Mouse (Mus musculus): ENCODE results near the gene Znhit1. TPM values are rescaled to one million over a fixed set of nuclear protein-coding genes. Genes with fewer than 3 reads are reported as not detected.

The Znhit1 gene
- polyA plus RNA-seq, 1 experiment from 2014 or later, result 97.4 TPM

DNA sequence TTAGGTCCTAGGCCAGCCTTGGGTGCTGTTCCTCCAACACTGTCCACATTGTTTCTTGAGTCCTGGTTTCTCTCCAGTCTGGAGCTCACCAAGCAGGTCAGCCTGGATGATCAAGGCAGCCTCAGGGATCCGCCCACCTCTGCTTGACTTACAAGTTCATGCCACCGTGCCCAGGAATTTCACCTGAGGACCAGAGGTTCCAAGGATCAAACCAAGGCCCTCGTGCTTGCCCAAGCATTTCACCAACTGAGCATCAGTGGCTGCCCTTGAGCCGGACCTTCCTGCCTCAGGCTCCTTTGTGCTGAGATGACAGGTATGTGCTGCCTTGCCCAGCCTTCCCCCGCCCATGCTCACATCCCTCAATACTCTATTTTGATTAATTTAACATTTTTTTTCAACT is 50.2 kb downstream of the Znhit1 start:
- DNase-seq (no peak), ATAC-seq (ENCODE audit: insufficient read depth) (no peak)
- TF ChIP-seq CTCF (IDR thresholded peaks at IDR 0.05; ENCODE audit: low read depth), result no peak
- Histone ChIP-seq H3K27ac (ENCODE audit: low read depth) (no peak overlapping the region), H3K9ac (no peak overlapping the region), H3K4me3 (ENCODE audit: low read depth, low read length) (no peak overlapping the region), H3K9me3 (ENCODE audit: low read depth, low read length) (no peaks in the 10 kb centered on the region), H3K36me3 (ENCODE audit: insufficient read depth) (no peaks in the 10 kb centered on the region), H3K4me2 (no peak overlapping the region), H3K4me1 (ENCODE audit: insufficient read depth) (no peaks in the 10 kb centered on the region; the same call in 1 of the 2 replicates), H3K27me3 (ENCODE audit: insufficient read depth, low read length) (no peaks in the 10 kb centered on the region)
- 82% methylated on average over 5 of the region's 5 CpGs for WGBS

DNA sequence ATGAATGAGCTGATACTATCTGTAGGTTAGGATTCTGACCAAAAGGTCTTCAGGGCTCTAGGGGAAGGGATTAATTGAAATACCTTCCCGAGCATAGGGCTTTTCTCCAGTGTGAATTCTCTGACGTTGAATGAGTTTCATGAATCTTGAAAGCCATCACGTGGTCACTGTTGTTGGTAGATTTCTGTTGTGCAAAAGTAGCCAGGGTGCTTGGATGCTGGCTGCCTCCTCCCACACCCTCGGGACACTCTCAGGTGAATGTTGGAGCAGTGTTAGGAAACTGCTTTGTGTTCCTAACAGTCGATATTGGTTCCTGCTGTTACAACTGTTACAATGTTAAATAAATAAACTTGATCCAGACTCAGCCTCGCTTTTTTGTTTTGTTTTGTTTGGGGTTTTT is 51.1 kb downstream of the Znhit1 start:
- H3K4me3 ChIP-seq (ENCODE audit: low read depth, low read length), result no peak overlapping the region
- TF ChIP-seq CTCF (IDR thresholded peaks at IDR 0.05; ENCODE audit: low read depth), result no peak
- no peak for DNase-seq
- no peaks in the 10 kb centered on the region for H3K4me1 ChIP-seq (ENCODE audit: insufficient read depth)
- H3K27ac ChIP-seq (ENCODE audit: low read depth), result no peak overlapping the region
- no peak overlapping the region for H3K4me2 ChIP-seq
- no peak for ATAC-seq (ENCODE audit: insufficient read depth)
- no peaks in the 10 kb centered on the region for H3K27me3 ChIP-seq (ENCODE audit: insufficient read depth, low read length)
- no peaks in the 10 kb centered on the region for H3K36me3 ChIP-seq (ENCODE audit: insufficient read depth)
- H3K9me3 ChIP-seq (ENCODE audit: low read depth, low read length), result no peaks in the 10 kb centered on the region
- no peak overlapping the region for H3K9ac ChIP-seq
- WGBS, result 76% methylated on average over 6 of the region's 6 CpGs

DNA sequence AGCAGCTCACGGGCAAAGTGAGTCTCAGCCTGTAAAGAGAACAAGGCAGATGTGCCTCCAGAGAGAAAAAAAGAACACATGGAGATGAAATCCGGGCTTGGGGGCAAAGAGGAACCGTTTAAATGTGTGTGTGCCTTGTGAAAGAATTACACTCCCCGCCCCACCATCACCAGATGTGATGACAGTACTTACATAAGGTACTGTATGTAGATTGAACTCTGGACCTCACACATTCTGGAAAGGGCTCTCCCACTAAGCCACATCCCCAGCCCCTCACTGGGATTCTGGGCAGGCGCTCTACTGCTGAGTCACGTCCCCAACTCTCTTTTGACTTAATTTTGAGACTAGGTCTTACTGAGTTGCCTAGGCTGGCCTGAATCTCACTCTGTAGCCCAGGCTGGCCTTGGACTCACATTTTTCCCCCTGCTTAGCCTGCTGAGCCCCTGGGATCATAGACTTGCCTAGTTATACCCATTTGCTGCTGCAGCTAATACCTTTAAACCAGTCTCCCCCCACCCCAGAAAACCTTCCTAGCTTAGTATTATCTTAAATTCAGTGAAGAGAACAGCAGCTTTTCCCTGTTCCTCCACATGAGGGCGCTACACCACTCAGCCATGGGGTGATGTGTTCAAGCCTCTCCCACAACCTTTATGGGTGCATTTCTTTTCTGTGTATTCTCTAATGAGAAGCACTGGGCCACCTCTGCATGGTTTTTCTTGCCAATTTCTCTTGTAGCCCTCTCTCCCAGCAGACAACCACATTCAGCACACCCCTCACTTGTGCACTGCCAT is 51.7 kb downstream of the Znhit1 start:
- Histone ChIP-seq H3K27me3 (ENCODE audit: insufficient read depth, low read length) (no peaks in the 10 kb centered on the region), H3K36me3 (ENCODE audit: insufficient read depth) (no peaks in the 10 kb centered on the region), H3K27ac (ENCODE audit: low read depth) (no peak overlapping the region), H3K9ac (no peak overlapping the region), H3K4me3 (ENCODE audit: low read depth, low read length) (no peak overlapping the region), H3K9me3 (ENCODE audit: low read depth, low read length) (no peaks in the 10 kb centered on the region), H3K4me1 (ENCODE audit: insufficient read depth) (no peaks in the 10 kb centered on the region), H3K4me2 (no peak overlapping the region)
- no peak for ATAC-seq (ENCODE audit: insufficient read depth)
- peak; percentile 35 for TF ChIP-seq CTCF (IDR thresholded peaks at IDR 0.05; ENCODE audit: low read depth)
- DNase-seq, result no peak
- 59% methylated on average over 7 of the region's 7 CpGs for WGBS

DNA sequence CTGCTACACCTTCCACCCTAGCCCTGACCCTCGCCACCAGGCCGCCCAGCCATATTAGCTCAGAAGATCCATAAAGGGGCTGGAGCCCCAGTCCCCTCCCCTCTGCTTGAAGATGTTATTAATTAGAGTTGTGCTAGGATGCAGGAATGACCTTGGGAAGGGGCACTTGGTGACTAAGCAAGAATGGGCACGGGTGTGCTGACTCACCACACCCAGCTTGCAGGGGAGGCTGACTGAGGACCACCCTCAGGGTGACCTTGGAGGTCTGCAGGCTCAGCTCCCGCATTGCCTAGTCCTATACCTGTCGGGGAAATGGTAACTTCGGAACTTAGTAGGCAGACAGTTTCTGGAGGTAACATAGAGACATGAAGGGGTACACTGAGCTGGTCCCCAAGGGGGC is 53.9 kb downstream of the Znhit1 start:
- no peak overlapping the region for H3K27ac ChIP-seq (ENCODE audit: low read depth)
- no peaks in the 10 kb centered on the region for H3K36me3 ChIP-seq (ENCODE audit: insufficient read depth)
- H3K9me3 ChIP-seq (ENCODE audit: low read depth, low read length), result no peaks in the 10 kb centered on the region
- TF ChIP-seq CTCF (IDR thresholded peaks at IDR 0.05; ENCODE audit: low read depth), result no peak
- DNase-seq (no peak), ATAC-seq (ENCODE audit: insufficient read depth) (no peak)
- H3K4me2 ChIP-seq, result no peak overlapping the region
- WGBS, result 77% methylated on average over 6 of the region's 6 CpGs
- H3K9ac ChIP-seq, result no peak overlapping the region
- no peaks in the 10 kb centered on the region for H3K27me3 ChIP-seq (ENCODE audit: insufficient read depth, low read length)
- H3K4me3 ChIP-seq (ENCODE audit: low read depth, low read length), result no peak overlapping the region
- no peaks in the 10 kb centered on the region for H3K4me1 ChIP-seq (ENCODE audit: insufficient read depth)

DNA sequence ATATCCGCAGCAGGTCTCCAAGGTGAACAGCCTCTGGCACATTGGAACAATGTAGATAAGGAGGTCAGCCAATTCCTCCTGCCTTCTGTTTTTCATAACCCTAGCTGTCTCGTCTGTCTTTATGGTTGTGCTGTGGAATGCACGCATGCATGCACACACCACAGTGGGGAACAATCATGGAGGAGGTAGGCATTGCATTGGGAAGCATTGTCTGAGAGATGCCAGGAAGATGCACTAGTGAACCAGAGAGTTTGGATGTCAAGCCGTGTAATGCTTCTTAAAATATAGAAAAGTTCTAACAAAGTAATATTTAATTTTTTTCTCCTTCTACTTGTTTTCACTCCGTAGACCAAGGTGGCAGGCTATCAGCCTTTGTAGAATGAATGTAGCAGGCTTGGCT is 54.9 kb downstream of the Znhit1 start:
- DNase-seq (no peak), ATAC-seq (ENCODE audit: insufficient read depth) (no peak)
- 81% methylated on average over 5 of the region's 5 CpGs for WGBS
- Histone ChIP-seq H3K4me1 (ENCODE audit: insufficient read depth) (no peaks in the 10 kb centered on the region), H3K27me3 (ENCODE audit: insufficient read depth, low read length) (no peaks in the 10 kb centered on the region), H3K36me3 (ENCODE audit: insufficient read depth) (no peaks in the 10 kb centered on the region), H3K9me3 (ENCODE audit: low read depth, low read length) (no peaks in the 10 kb centered on the region), H3K9ac (no peak overlapping the region), H3K4me2 (no peak overlapping the region), H3K4me3 (ENCODE audit: low read depth, low read length) (no peak overlapping the region), H3K27ac (ENCODE audit: low read depth) (no peak overlapping the region)
- no peak for TF ChIP-seq CTCF (IDR thresholded peaks at IDR 0.05; ENCODE audit: low read depth)

MicroRNA genes within 50 kb of the gene (microRNA counts, 519-probe panel; counts per million panel counts)
- microRNA mmu-miR-702, result 30.5 counts per million

Small RNA genes within 50 kb of the gene (microRNA-seq; reads per million reads assigned to microRNA genes)
- gene Mir702 (ENCODE audit: borderline number of aligned reads), result 35.2 reads per million, percentile 38 among the genes with 10 or more reads in this experiment

Other genes with a start within 250 kb of the Znhit1 start
- 9.0 and 11.7 TPM in 2 replicates for gene Col26a1, start 104.8 kb downstream of the Znhit1 start, polyA plus RNA-seq (2014; fragmentation: Nextera tagmentation; extraction: Ambion mirVana)
- gene Ift22, start 79.9 kb downstream of the Znhit1 start, polyA plus RNA-seq (2014; fragmentation: Nextera tagmentation; extraction: Ambion mirVana), result 72.2 and 78.1 TPM in 2 replicates
- gene Fis1, start 34.7 kb downstream of the Znhit1 start, polyA plus RNA-seq (2014; fragmentation: Nextera tagmentation; extraction: Ambion mirVana), result 306 and 314 TPM in 2 replicates
- 5.3 and 5.7 TPM in 2 replicates for gene Cldn15, start 21.4 kb downstream of the Znhit1 start, polyA plus RNA-seq (2014; fragmentation: Nextera tagmentation; extraction: Ambion mirVana)
- 43.5 and 43.7 TPM in 2 replicates for gene Plod3, start 1.0 kb downstream of the Znhit1 start, polyA plus RNA-seq (2014; fragmentation: Nextera tagmentation; extraction: Ambion mirVana)
- gene Vgf, start 38.4 kb upstream of the Znhit1 start, polyA plus RNA-seq (2014; fragmentation: Nextera tagmentation; extraction: Ambion mirVana), result 0.12 and 0.13 TPM in 2 replicates
- gene Ap1s1, start 58.1 kb upstream of the Znhit1 start, polyA plus RNA-seq (2014; fragmentation: Nextera tagmentation; extraction: Ambion mirVana), result 179 and 191 TPM in 2 replicates
- gene Serpine1, start 84.2 kb upstream of the Znhit1 start, polyA plus RNA-seq (2014; fragmentation: Nextera tagmentation; extraction: Ambion mirVana), result 0.47 and 0.86 TPM in 2 replicates
- 11.5 and 11.8 TPM in 2 replicates for gene Trim56, start 128.2 kb upstream of the Znhit1 start, polyA plus RNA-seq (2014; fragmentation: Nextera tagmentation; extraction: Ambion mirVana)
- gene Muc3, start 161.3 kb upstream of the Znhit1 start, polyA plus RNA-seq (2014; fragmentation: Nextera tagmentation; extraction: Ambion mirVana), result not detected in 2 replicates
- not detected in 2 replicates for gene Muc3a, start 224.4 kb upstream of the Znhit1 start, polyA plus RNA-seq (2014; fragmentation: Nextera tagmentation; extraction: Ambion mirVana)